Mouse (Mus musculus) heart, postnatal 0 days (tissue): ENCODE results near the gene Trim6.

Experiments used
- CTCF ChIP-seq: IDR thresholded peaks from 2 replicates; pipeline ENCODE4 v1.5.1; 2016; ENCODE audit warnings: antibody characterized with exemption, control low read depth, low read depth
- EP300 ChIP-seq: IDR thresholded peaks from 2 replicates; pipeline ENCODE4 v1.6.1; 2016; ENCODE audit warnings: antibody characterized with exemption, low read depth

GRCm38 (mm10) chr7:104231203-104231602 lies 12.6 kb downstream of the Trim6 start:
- peak; percentile 69 for TF ChIP-seq CTCF
- no peak for TF ChIP-seq EP300
